Mouse (Mus musculus) lung, postnatal 14 days (tissue): ENCODE data around the gene Tmem136.
A peak's percentile ranks its signal among the peaks of the same experiment; 100 is the strongest.
"Not testable (repeated sequence)": the region's sequence is repeated elsewhere in the genome, so short reads cannot be mapped to it uniquely, and the experiment has no call there.

Experiments
- DNase-seq: peaks from one replicate; pipeline ENCODE4 v3.0.0; 2021

Gene Tmem136

GRCm38 (mm10) chr9:43116134-43116996, at the start of gene Tmem136:
Tmem136 (minus strand) TSS chr9:43116570.
- DNase-seq, result peak; percentile 39

GRCm38 (mm10) chr9:43155960-43156359, 39.6 kb upstream of the Tmem136 start:
- no peak for DNase-seq

GRCm38 (mm10) chr9:43151779-43152178, 35.4 kb upstream of the Tmem136 start:
- DNase-seq, result no peak

- DNase-seq, result no peak
Measured at GRCm38 (mm10) chr9:43150957-43151356, 34.6 kb upstream of the Tmem136 start.

- peak; percentile 28 for DNase-seq
Measured at GRCm38 (mm10) chr9:43150075-43150474, 33.7 kb upstream of the Tmem136 start.

GRCm38 (mm10) chr9:43149498-43149897, 33.1 kb upstream of the Tmem136 start:
- DNase-seq, result no peak

GRCm38 (mm10) chr9:43145196-43145595, 28.8 kb upstream of the Tmem136 start:
- DNase-seq, result no peak

GRCm38 (mm10) chr9:43144206-43144810, 27.9 kb upstream of the Tmem136 start:
- no peak for DNase-seq

- DNase-seq, result peak; percentile 83
Measured at GRCm38 (mm10) chr9:43141839-43142238, 25.5 kb upstream of the Tmem136 start.

- DNase-seq, result no peak
Measured at GRCm38 (mm10) chr9:43133525-43133924, 17.2 kb upstream of the Tmem136 start.

GRCm38 (mm10) chr9:43132380-43132779, 16.0 kb upstream of the Tmem136 start:
- DNase-seq, result no peak

GRCm38 (mm10) chr9:43131940-43132339, 15.6 kb upstream of the Tmem136 start:
- DNase-seq, result no peak

GRCm38 (mm10) chr9:43130684-43131083, 14.3 kb upstream of the Tmem136 start:
- DNase-seq, result no peak

- DNase-seq, result peak; percentile 52
Measured at GRCm38 (mm10) chr9:43127101-43127787, 10.9 kb upstream of the Tmem136 start.

- DNase-seq, result peak; percentile 23
Measured at GRCm38 (mm10) chr9:43122379-43122778, 6.0 kb upstream of the Tmem136 start.

- not testable (repeated sequence) for DNase-seq
Measured at GRCm38 (mm10) chr9:43121948-43122347, 5.6 kb upstream of the Tmem136 start.

GRCm38 (mm10) chr9:43116997-43117336, 597 bp upstream of the Tmem136 start:
- no peak for DNase-seq

- no peak for DNase-seq
Measured at GRCm38 (mm10) chr9:43115431-43116133, 788 bp downstream of the Tmem136 start.

- no peak for DNase-seq
Measured at GRCm38 (mm10) chr9:43114833-43115232, 1.5 kb downstream of the Tmem136 start.

- peak; percentile 21 for DNase-seq
Measured at GRCm38 (mm10) chr9:43110286-43110980, 5.9 kb downstream of the Tmem136 start.

GRCm38 (mm10) chr9:43109125-43109524, 7.2 kb downstream of the Tmem136 start:
- no peak for DNase-seq

- DNase-seq, result no peak
Measured at GRCm38 (mm10) chr9:43108721-43109120, 7.6 kb downstream of the Tmem136 start.
